Mouse (Mus musculus) G1E (cell line): ENCODE measurements around the gene Gm13283. TPM values are rescaled to one million over a fixed set of nuclear protein-coding genes. Genes with fewer than 3 reads are reported as not detected.

ENCODE experiments used
- ATAC-seq: 2 replicates; pipeline ENCODE4 v1.8.0; 2016; ENCODE audit warnings: mild to moderate bottlenecking; ENCODE audit not compliant: insufficient number of reproducible peaks, poor library complexity, low FRiP score, severe bottlenecking; ENCODE audit errors: extremely low read depth
- DNase-seq: peaks from one replicate; pipeline ENCODE4 v3.0.0; 2012; ENCODE audit warnings: low spot score
- H3K27me3 ChIP-seq: 2 replicates; pipeline ENCODE4 v1.6.1; 2012; ENCODE audit warnings: mild to moderate bottlenecking, low read length, inconsistent platforms; ENCODE audit not compliant: insufficient read depth
- H3K36me3 ChIP-seq: replicated peaks from 2 replicates; pipeline ENCODE3; 2012; ENCODE audit warnings: mild to moderate bottlenecking, inconsistent platforms
- H3K4me1 ChIP-seq: 2 replicates; pipeline ENCODE4 v1.6.1; 2012; ENCODE audit warnings: low read depth, low read length, inconsistent platforms, mixed read lengths; ENCODE audit not compliant: insufficient read depth
- H3K4me3 ChIP-seq: 2 replicates; pipeline ENCODE4 v1.5.1; 2012; ENCODE audit warnings: low read depth, mild to moderate bottlenecking, inconsistent platforms, low read length, moderate library complexity, mixed read lengths
- H3K9me3 ChIP-seq: replicated peaks from 2 replicates; pipeline ENCODE4 v1.6.1; 2012; ENCODE audit warnings: inconsistent platforms
- CTCF ChIP-seq: IDR thresholded peaks from 2 replicates; pipeline ENCODE4 v1.5.1; 2012; ENCODE audit warnings: low read depth, low read length, inconsistent platforms, mixed read lengths
- GATA1 ChIP-seq: IDR thresholded peaks from 2 replicates; pipeline ENCODE4 v1.6.1; 2012; ENCODE audit warnings: borderline replicate concordance, low read length, inconsistent platforms, mixed read lengths
- GATA2 ChIP-seq: IDR thresholded peaks from 2 replicates; pipeline ENCODE4 v1.6.1; 2012; ENCODE audit warnings: low read depth, low read length, inconsistent platforms, borderline replicate concordance
- POLR2AphosphoS5 ChIP-seq: IDR thresholded peaks from 2 replicates; pipeline ENCODE4 v1.6.1; 2012; ENCODE audit warnings: low read depth, low read length, inconsistent platforms; ENCODE audit not compliant: insufficient replicate concordance
- TAL1 ChIP-seq: conservative IDR thresholded peaks from 2 replicates; pipeline ENCODE4 v1.6.1; 2012; ENCODE audit warnings: low read depth, low read length, inconsistent platforms, mixed read lengths
- polyA plus RNA-seq: library from polyadenylated mRNA; stranded (reverse); fragments of >175 nt; gene quantifications from 2 replicates; pipeline ENCODE4 v1.2.3, GENCODE M21; 2012
- total RNA-seq, 2 experiments: library from RNA; stranded (forward) in 1 of 2; stranded (reverse) in 1 of 2; fragments of 200-1000 nt in 1 of 2; fragments of >200 nt in 1 of 2; fragmentation: Nextera tagmentation in 1 of 2; gene quantifications; 2 replicates each; pipeline ENCODE4 v1.2.3; 2014 to 2017

Gene Gm13283
- total and polyA plus RNA-seq, 3 experiments: not detected

- H3K4me1 ChIP-seq: peaks cover 5% of the 10 kb centered on the region
- no peaks in the 10 kb centered on the region for H3K36me3 ChIP-seq
- 0 out of 2 replicates have a peak, but pooled peaks cover 4% of the 10 kb centered on the region for H3K27me3 ChIP-seq
- DNase-seq: no peak
- ATAC-seq: no peak
- no peak for TF ChIP-seq POLR2AphosphoS5
- no peak for TF ChIP-seq GATA2
- TF ChIP-seq CTCF: no peak
- no peak for TF ChIP-seq TAL1
- no peak for TF ChIP-seq GATA1
- H3K9me3 ChIP-seq: no peaks in the 10 kb centered on the region
- no peak overlapping the region for H3K4me3 ChIP-seq
These were observed 33.2 kb upstream of the Gm13283 start for GRCm38 (mm10) chr4:88726727-88727126.

GRCm38 (mm10) chr4:88727324-88727723 is 32.6 kb upstream of the Gm13283 start:
- Histone ChIP-seq H3K9me3 (no peaks in the 10 kb centered on the region), H3K4me3 (no peak overlapping the region), H3K27me3 (0 out of 2 replicates have a peak, but pooled peaks cover 4% of the 10 kb centered on the region), H3K4me1 (peaks cover 5% of the 10 kb centered on the region), H3K36me3 (no peaks in the 10 kb centered on the region)
- TF ChIP-seq GATA2 (no peak), GATA1 (no peak), CTCF (no peak), TAL1 (no peak), POLR2AphosphoS5 (no peak)
- DNase-seq (no peak), ATAC-seq (no peak; the same call in 1 of the 2 replicates)

- H3K4me3 ChIP-seq: no peak overlapping the region
- 0 out of 2 replicates have a peak, but pooled peaks cover 3% of the 10 kb centered on the region for H3K27me3 ChIP-seq
- no peaks in the 10 kb centered on the region; the same call in 1 of the 2 replicates for H3K4me1 ChIP-seq
- no peaks in the 10 kb centered on the region for H3K9me3 ChIP-seq
- ATAC-seq (no peak), DNase-seq (no peak)
- no peaks in the 10 kb centered on the region for H3K36me3 ChIP-seq
- no peak for TF ChIP-seq POLR2AphosphoS5
- no peak for TF ChIP-seq GATA1
- peak; percentile 77 for TF ChIP-seq CTCF
- no peak for TF ChIP-seq TAL1
- TF ChIP-seq GATA2: no peak
These were observed 21.4 kb upstream of the Gm13283 start for GRCm38 (mm10) chr4:88738480-88738879.

GRCm38 (mm10) chr4:88739036-88739435 is 20.9 kb upstream of the Gm13283 start:
- ATAC-seq: no peak

GRCm38 (mm10) chr4:88741426-88741825 is 18.5 kb upstream of the Gm13283 start:
- DNase-seq: no peak
- Histone ChIP-seq H3K36me3 (no peaks in the 10 kb centered on the region), H3K4me3 (no peak overlapping the region), H3K9me3 (no peaks in the 10 kb centered on the region), H3K27me3 (peaks cover 6% of the 10 kb centered on the region; the same call in 1 of the 2 replicates), H3K4me1 (no peaks in the 10 kb centered on the region; the same call in 1 of the 2 replicates)
- TF ChIP-seq CTCF: no peak
- TF ChIP-seq POLR2AphosphoS5: no peak
- TF ChIP-seq TAL1: no peak
- no peak for TF ChIP-seq GATA1
- no peak for TF ChIP-seq GATA2
- no peak for ATAC-seq

More at GRCm38 (mm10) chr4:88739036-88739435, 20.9 kb upstream of the Gm13283 start:
- Histone ChIP-seq H3K9me3 (no peaks in the 10 kb centered on the region), H3K4me1 (no peaks in the 10 kb centered on the region; the same call in 1 of the 2 replicates), H3K36me3 (no peaks in the 10 kb centered on the region), H3K4me3 (no peak overlapping the region), H3K27me3 (0 out of 2 replicates have a peak, but pooled peaks cover 3% of the 10 kb centered on the region)
- DNase-seq: no peak
- TF ChIP-seq CTCF (no peak), GATA2 (no peak), TAL1 (no peak), GATA1 (no peak), POLR2AphosphoS5 (no peak)

GRCm38 (mm10) chr4:88742771-88743371 is 17.0 kb upstream of the Gm13283 start:
- ATAC-seq: no peak
- no peaks in the 10 kb centered on the region for H3K9me3 ChIP-seq
- H3K4me3 ChIP-seq: no peak overlapping the region
- no peak for TF ChIP-seq CTCF
- H3K36me3 ChIP-seq: no peaks in the 10 kb centered on the region
- DNase-seq: no peak
- H3K4me1 ChIP-seq: no peaks in the 10 kb centered on the region; the same call in 1 of the 2 replicates
- H3K27me3 ChIP-seq: peaks cover 6% of the 10 kb centered on the region; the same call in 1 of the 2 replicates
